Mouse (Mus musculus): ENCODE measurements at regions not wholly inside any gene's neighbourhood (a gene's known extent, or its start where the extent isn't known, plus 50 kb on each side); places are given as distances from the start of the nearest gene placed in this dataset.

- no peak overlapping the region for H3K4me3 ChIP-seq (ENCODE audit: insufficient read depth, low read length)
- H3K4me1 ChIP-seq (ENCODE audit: control insufficient read depth, insufficient read depth, low read length): no peaks in the 10 kb centered on the region
- no peak for TF ChIP-seq CTCF (IDR thresholded peaks at IDR 0.05; ENCODE audit: extremely low read depth, insufficient read depth, low read length)
- no peak for TF ChIP-seq POLR2A (IDR thresholded peaks at IDR 0.05; ENCODE audit: extremely low read depth, insufficient read depth, low read length)
- no peak overlapping the region for H3K27ac ChIP-seq (ENCODE audit: insufficient read depth, low read length)
Observed at GRCm38 (mm10) chr8:80422190-80422589, 71.4 kb upstream of the Gypa start.

- Histone ChIP-seq H3K4me1 (ENCODE audit: control insufficient read depth, insufficient read depth, low read length) (no peaks in the 10 kb centered on the region), H3K27ac (ENCODE audit: insufficient read depth, low read length) (no peak overlapping the region), H3K4me3 (ENCODE audit: insufficient read depth, low read length) (no peak overlapping the region)
- no peak for TF ChIP-seq POLR2A (IDR thresholded peaks at IDR 0.05; ENCODE audit: extremely low read depth, insufficient read depth, low read length)
- TF ChIP-seq CTCF (IDR thresholded peaks at IDR 0.05; ENCODE audit: extremely low read depth, insufficient read depth, low read length): no peak
Observed at GRCm38 (mm10) chr8:80416121-80416520, 77.5 kb upstream of the Gypa start.

DNA sequence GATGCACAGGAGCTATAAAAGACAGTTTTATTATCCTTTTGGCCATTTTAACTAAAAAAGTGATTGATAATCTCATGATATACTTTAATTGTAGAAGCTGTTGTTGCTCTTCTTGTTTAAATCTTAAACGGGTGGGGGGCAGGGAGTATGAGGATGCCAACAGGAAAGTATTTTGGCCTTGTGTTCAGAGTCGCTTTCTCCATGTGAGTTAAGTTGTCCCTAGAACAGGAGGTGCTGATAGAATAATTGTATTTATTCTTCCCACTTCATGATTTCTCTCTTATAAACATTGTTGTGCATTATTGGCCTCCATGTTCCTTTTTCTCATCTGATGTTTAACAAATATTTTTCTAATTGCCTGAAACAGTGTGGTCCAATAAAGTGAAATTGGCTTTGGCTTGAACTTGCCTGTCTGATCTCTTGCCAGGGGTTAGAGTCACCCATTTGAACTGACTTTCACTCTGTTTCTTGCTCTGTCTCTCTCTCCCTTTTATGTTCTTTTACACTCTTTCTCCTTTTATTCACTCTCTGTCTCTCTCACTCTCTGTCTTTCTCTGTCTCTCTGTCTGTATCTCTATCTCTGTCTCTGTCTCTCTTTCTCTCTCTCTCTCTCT, 93.9 kb upstream of the Gypa start:
- TF ChIP-seq CTCF (IDR thresholded peaks at IDR 0.05; ENCODE audit: extremely low read depth, insufficient read depth, low read length) (no peak), POLR2A (IDR thresholded peaks at IDR 0.05; ENCODE audit: extremely low read depth, insufficient read depth, low read length) (no peak)
- Histone ChIP-seq H3K27ac (ENCODE audit: insufficient read depth, low read length) (no peak overlapping the region), H3K4me1 (ENCODE audit: control insufficient read depth, insufficient read depth, low read length) (no peaks in the 10 kb centered on the region), H3K4me3 (ENCODE audit: insufficient read depth, low read length) (no peak overlapping the region)

- Histone ChIP-seq H3K4me1 (ENCODE audit: control insufficient read depth, insufficient read depth, low read length) (no peaks in the 10 kb centered on the region), H3K4me3 (ENCODE audit: insufficient read depth, low read length) (no peak overlapping the region), H3K27ac (ENCODE audit: insufficient read depth, low read length) (no peak overlapping the region)
- TF ChIP-seq CTCF (IDR thresholded peaks at IDR 0.05; ENCODE audit: extremely low read depth, insufficient read depth, low read length): no peak
- TF ChIP-seq POLR2A (IDR thresholded peaks at IDR 0.05; ENCODE audit: extremely low read depth, insufficient read depth, low read length): no peak
Observed at GRCm38 (mm10) chr8:80395010-80395409, 98.6 kb upstream of the Gypa start.

GRCm38 (mm10) chr8:80393111-80393510, 100.5 kb upstream of the Gypa start:
- no peak overlapping the region for H3K4me3 ChIP-seq (ENCODE audit: insufficient read depth, low read length)
- no peak overlapping the region for H3K27ac ChIP-seq (ENCODE audit: insufficient read depth, low read length)
- H3K4me1 ChIP-seq (ENCODE audit: control insufficient read depth, insufficient read depth, low read length): no peaks in the 10 kb centered on the region
- no peak for TF ChIP-seq POLR2A (IDR thresholded peaks at IDR 0.05; ENCODE audit: extremely low read depth, insufficient read depth, low read length)

DNA sequence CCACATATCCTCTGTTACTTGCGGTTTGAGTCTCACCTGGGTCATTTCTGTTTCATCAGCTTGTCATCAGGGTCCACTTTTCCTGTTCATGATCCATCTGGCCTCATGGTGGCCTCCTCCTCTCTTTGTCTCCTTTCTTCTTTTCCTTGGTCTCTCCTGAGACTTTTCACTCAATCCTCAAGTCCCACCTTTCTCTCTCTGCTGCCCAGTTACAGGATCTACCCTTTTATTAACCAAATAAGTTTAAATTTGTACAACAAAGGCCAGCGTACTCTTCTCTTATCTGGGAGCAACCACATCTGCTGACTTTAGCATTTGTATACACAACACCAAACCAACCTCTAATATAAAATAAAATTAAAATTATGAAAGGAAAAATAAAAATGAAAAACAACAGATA, 124.4 kb upstream of the Gypa start:
- TF ChIP-seq POLR2A (IDR thresholded peaks at IDR 0.05; ENCODE audit: extremely low read depth, insufficient read depth, low read length): no peak
- no peak for TF ChIP-seq CTCF (IDR thresholded peaks at IDR 0.05; ENCODE audit: extremely low read depth, insufficient read depth, low read length)
- Histone ChIP-seq H3K27ac (ENCODE audit: insufficient read depth, low read length) (no peak overlapping the region), H3K4me3 (ENCODE audit: insufficient read depth, low read length) (no peak overlapping the region), H3K4me1 (ENCODE audit: control insufficient read depth, insufficient read depth, low read length) (no peaks in the 10 kb centered on the region)

- TF ChIP-seq CTCF (IDR thresholded peaks at IDR 0.05; ENCODE audit: extremely low read depth, insufficient read depth, low read length) (no peak), POLR2A (IDR thresholded peaks at IDR 0.05; ENCODE audit: extremely low read depth, insufficient read depth, low read length) (no peak)
- no peaks in the 10 kb centered on the region for H3K4me1 ChIP-seq (ENCODE audit: control insufficient read depth, insufficient read depth, low read length)
- H3K4me3 ChIP-seq (ENCODE audit: insufficient read depth, low read length): no peak overlapping the region
- H3K27ac ChIP-seq (ENCODE audit: insufficient read depth, low read length): no peak overlapping the region
Observed at GRCm38 (mm10) chr8:80364059-80364458, 129.5 kb upstream of the Gypa start.

GRCm38 (mm10) chr8:80343299-80343698, 150.3 kb upstream of the Gypa start:
- Histone ChIP-seq H3K4me1 (ENCODE audit: control insufficient read depth, insufficient read depth, low read length) (no peaks in the 10 kb centered on the region), H3K27ac (ENCODE audit: insufficient read depth, low read length) (no peak overlapping the region)
- TF ChIP-seq CTCF (IDR thresholded peaks at IDR 0.05; ENCODE audit: extremely low read depth, insufficient read depth, low read length): no peak
- no peak for TF ChIP-seq POLR2A (IDR thresholded peaks at IDR 0.05; ENCODE audit: extremely low read depth, insufficient read depth, low read length)

DNA sequence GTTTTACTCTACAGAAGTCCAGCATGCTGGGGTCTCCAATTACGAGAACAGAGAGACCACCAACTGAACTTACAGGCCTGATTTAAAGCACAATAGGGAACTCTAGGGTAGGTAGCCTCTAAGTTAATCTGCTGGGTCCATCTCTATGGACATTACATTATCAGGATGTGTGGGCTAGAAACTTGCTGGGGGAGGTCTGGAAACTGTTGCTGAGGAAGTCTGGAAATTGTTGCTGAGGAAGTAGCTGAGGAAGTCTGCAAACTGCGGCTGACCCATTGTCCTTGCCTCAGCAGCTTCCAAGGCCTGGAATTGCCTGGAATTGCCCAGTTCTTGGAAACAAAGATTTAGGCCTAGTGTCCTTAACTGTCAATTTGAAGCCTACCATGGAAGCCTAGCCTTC, 155.7 kb upstream of the Gypa start:
- Histone ChIP-seq H3K4me3 (ENCODE audit: insufficient read depth, low read length) (no peak overlapping the region), H3K27ac (ENCODE audit: insufficient read depth, low read length) (no peak overlapping the region), H3K4me1 (ENCODE audit: control insufficient read depth, insufficient read depth, low read length) (no peaks in the 10 kb centered on the region)
- TF ChIP-seq POLR2A (IDR thresholded peaks at IDR 0.05; ENCODE audit: extremely low read depth, insufficient read depth, low read length): no peak
- no peak for TF ChIP-seq CTCF (IDR thresholded peaks at IDR 0.05; ENCODE audit: extremely low read depth, insufficient read depth, low read length)

More at GRCm38 (mm10) chr8:80343299-80343698, 150.3 kb upstream of the Gypa start:
- no peak overlapping the region for H3K4me3 ChIP-seq (ENCODE audit: insufficient read depth, low read length)

DNA sequence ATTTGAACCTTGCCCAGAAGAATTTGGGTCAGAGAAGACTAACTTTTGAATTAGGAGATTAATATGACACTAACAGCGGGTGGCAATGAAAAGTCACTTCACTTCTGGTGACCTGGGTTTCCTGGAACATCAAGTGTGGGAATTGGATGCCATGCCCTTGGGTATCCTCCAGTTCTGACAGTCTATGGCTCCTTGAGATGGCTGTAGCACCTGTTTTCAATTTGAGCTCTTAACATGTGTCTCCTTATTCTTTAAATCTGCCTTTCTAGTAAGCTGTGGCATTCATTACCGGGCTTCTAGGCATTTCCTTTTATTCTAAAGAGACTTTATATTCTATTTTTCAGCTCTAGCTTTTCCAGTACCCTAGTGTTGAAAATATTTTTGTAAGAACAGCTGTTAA, 164.9 kb upstream of the Gypa start:
- H3K4me1 ChIP-seq (ENCODE audit: control insufficient read depth, insufficient read depth, low read length): no peaks in the 10 kb centered on the region
- H3K27ac ChIP-seq (ENCODE audit: insufficient read depth, low read length): no peak overlapping the region
- no peak for TF ChIP-seq POLR2A (IDR thresholded peaks at IDR 0.05; ENCODE audit: extremely low read depth, insufficient read depth, low read length)
- no peak for TF ChIP-seq CTCF (IDR thresholded peaks at IDR 0.05; ENCODE audit: extremely low read depth, insufficient read depth, low read length)
- H3K4me3 ChIP-seq (ENCODE audit: insufficient read depth, low read length): no peak overlapping the region

Measured in cortical plate, adult 2 months (tissue).